Mouse (Mus musculus) CD8-positive naive resting alpha-beta T cell, adult 57 days (primary cell): ENCODE results near the gene Olfr1348. TPM values are rescaled to one million over a fixed set of nuclear protein-coding genes. Genes with fewer than 3 reads are reported as not detected.

Experiments
- total RNA-seq: library from RNA; stranded (reverse); gene quantifications from one replicate; pipeline ENCODE4 v1.2.4, GENCODE M21; 2023

Gene Olfr1348
- not detected for total RNA-seq

DNA sequence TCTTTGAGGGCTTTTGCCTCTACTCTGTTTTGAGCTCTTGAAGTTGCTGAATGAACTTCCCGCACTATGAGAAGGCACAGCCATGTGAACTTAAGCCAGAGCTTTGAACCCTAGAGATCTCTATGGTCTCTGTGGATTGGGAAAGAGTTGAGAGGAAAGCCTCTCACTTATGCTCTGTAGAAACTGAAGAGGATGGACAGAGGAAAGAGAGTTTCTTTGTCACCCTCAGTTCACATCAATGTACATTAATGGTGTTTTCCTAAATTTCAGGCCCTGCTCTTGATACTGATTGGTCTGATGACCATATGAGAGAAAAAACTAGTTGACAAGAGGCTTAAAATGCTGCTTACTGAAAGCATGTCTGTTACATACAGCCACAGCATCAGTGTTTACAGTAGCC lies at the start of gene Olfr1348:
Gene Olfr1348 (minus strand): TSS at position 101 of the 400 bp plus-strand sequence.

DNA sequence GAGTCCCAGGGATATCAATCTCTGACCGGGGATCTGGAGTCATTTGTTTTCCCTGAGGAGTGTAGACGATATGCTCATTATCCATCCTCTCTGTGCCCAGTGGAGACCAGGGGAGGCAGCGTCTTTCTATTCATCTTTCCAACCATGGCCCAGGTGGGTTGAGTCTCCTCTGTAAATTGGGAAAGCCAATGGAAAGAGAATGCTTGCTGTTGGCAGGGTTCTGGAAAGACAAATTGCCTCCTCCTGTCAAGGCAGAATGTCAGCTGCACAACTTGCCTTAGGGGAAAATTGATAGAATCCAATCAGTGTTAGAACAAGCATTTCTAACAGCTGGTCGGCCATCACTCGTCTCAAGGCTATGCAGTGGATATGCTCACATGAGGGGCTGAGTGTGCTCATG lies 14.3 kb upstream of the Olfr1348 start, which contains the start of gene Olfr1349:
Gene Olfr1349 (minus strand): TSS at position 101 of the 400 bp plus-strand sequence.

DNA sequence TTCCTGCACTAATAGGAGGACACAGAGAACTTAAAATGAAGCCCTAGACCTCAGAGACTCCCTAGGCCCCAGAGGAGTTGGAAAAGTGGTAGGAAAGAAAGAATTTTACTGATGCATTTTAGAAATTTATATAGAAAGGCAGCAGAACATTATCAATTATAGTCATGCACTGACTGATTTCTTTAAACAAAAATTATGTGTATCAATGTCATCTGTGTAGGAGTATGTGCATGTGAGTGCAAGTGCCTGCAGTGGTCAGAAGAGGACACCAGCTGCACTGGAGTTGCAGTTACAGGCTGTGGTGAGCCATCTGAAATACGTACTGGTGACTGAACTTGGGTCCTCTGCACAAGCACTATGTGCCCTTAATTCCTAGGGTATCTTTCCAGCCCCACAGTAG lies 8.9 kb downstream of the Olfr1348 start, which contains the start of gene Olfr1347:
Gene Olfr1347 (minus strand): TSS at position 101 of the 400 bp plus-strand sequence.

DNA sequence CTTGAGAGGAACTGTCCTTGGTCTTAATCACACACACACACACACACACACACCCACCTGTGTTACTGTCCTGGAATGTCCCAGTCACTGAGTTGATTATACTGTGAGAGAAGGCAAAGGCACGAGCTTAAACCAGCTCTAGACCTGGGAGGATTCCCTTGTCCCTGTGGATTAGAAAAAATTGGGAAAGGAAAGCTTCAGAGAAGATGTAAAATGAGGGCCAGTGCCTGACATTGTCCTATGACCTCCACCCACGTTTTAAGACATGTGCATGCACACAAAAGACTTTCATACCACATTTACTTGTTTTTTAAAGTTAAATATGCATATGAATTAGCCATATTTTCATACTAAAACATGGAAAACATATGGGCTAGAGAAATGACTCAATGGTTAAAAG lies 21.7 kb downstream of the Olfr1348 start, which contains the start of gene Olfr5:
Gene Olfr5 (minus strand): TSS at position 101 of the 400 bp plus-strand sequence.

DNA sequence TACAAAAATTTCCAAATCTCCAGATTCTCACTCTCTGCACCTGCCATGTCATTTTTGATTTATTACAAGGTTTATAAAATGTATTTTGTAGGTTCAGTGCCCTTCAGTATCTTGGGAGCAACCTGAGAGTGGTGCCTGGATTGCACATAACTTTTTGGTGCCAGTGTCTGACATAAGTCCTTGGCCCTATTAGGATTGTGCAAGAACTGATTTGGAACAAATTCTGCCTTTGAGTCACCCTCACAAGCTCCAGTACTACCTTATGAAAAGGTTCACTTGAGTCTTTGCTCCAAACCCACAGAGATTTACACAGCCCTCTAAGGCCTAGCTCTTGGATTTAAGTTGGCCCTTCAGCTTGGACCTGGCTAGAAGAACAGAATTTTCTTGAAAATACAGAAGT lies 41.6 kb downstream of the Olfr1348 start, which contains the start of gene Olfr1346:
Gene Olfr1346 (plus strand): TSS at position 151 of the 400 bp plus-strand sequence.

DNA sequence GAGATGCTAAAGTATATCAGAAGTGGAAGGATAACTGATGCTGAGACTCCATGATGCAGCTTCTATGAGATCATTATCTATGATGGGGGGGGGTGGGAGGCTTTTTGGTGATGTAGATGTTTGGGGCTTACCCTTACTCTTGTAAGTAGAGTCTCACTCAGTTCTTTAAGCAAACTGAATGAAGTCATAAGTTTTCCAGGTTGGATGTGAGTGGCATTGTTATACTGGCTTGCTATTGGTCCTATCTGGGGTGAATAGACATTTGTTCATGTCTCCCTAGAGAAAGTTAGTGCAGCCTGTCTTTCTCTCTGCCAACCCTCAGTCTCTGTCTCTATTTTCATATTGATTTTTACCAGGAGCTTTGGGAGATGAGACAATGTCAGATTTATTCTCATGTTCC lies 52.7 kb downstream of the Olfr1348 start, which contains the start of gene Olfr1336:
Gene Olfr1336 (plus strand): TSS at position 301 of the 400 bp plus-strand sequence.

Other genes starting within 250 kb of the Olfr1348 start
- gene Zfp667, start 222.2 kb downstream of the Olfr1348 start, total RNA-seq = 4.8 TPM
- 0.70 TPM for gene Zfp583, start 177.5 kb downstream of the Olfr1348 start, total RNA-seq
- gene Gm3854, start 165.0 kb downstream of the Olfr1348 start, total RNA-seq = 0.55 TPM
- 2.1 TPM for gene Zfp78, start 145.5 kb downstream of the Olfr1348 start, total RNA-seq
- 5.7 TPM for gene Zfp28, start 125.5 kb downstream of the Olfr1348 start, total RNA-seq
- gene Smim17, start 110.0 kb downstream of the Olfr1348 start, total RNA-seq = not detected
- gene Gm20715, start 98.5 kb downstream of the Olfr1348 start, total RNA-seq = not detected
- not detected for gene Olfr1344, start 70.1 kb downstream of the Olfr1348 start, total RNA-seq
- not detected for gene Olfr1336, start 52.6 kb downstream of the Olfr1348 start, total RNA-seq
- gene Olfr1346, start 41.6 kb downstream of the Olfr1348 start, total RNA-seq = not detected
- not detected for gene Olfr5, start 21.8 kb downstream of the Olfr1348 start, total RNA-seq
- not detected for gene Olfr1347, start 9.0 kb downstream of the Olfr1348 start, total RNA-seq
- not detected for gene Olfr1349, start 14.2 kb upstream of the Olfr1348 start, total RNA-seq
- not detected for gene Olfr1350, start 56.1 kb upstream of the Olfr1348 start, total RNA-seq
- gene Zim1, start 187.7 kb upstream of the Olfr1348 start, total RNA-seq = not detected
- not detected for gene Peg3, start 221.7 kb upstream of the Olfr1348 start, total RNA-seq
- not detected for gene Usp29, start 221.8 kb upstream of the Olfr1348 start, total RNA-seq